Mouse (Mus musculus): ENCODE measurements around the gene 4930415O20Rik.

4930415O20Rik gene

GRCm38 (mm10) chr15:98631493-98631892 lies 60.7 kb downstream of the 4930415O20Rik start:
- DNase-seq (ENCODE audit: low spot score) = peak; percentile 94

- peak; percentile 77 for DNase-seq (ENCODE audit: low spot score)
Observed at GRCm38 (mm10) chr15:98632107-98632744, 61.4 kb downstream of the 4930415O20Rik start.

- no peak for DNase-seq (ENCODE audit: low spot score)
Observed at GRCm38 (mm10) chr15:98632921-98633320, 62.1 kb downstream of the 4930415O20Rik start.

GRCm38 (mm10) chr15:98633822-98634470 lies 63.1 kb downstream of the 4930415O20Rik start:
- no peak for DNase-seq (ENCODE audit: low spot score)

GRCm38 (mm10) chr15:98634541-98635081 lies 63.8 kb downstream of the 4930415O20Rik start:
- DNase-seq (ENCODE audit: low spot score) = peak; percentile 90

GRCm38 (mm10) chr15:98635291-98635841 lies 64.6 kb downstream of the 4930415O20Rik start:
- DNase-seq (ENCODE audit: low spot score) = no peak

- DNase-seq (ENCODE audit: low spot score) = no peak
Observed at GRCm38 (mm10) chr15:98636517-98636916, 65.7 kb downstream of the 4930415O20Rik start.

- no peak for DNase-seq (ENCODE audit: low spot score)
Observed at GRCm38 (mm10) chr15:98637155-98637554, 66.4 kb downstream of the 4930415O20Rik start.

All from testis, postnatal 10 days (tissue).